Mouse (Mus musculus) stomach, embryonic 16.5 days (tissue): Measurements from ENCODE around the gene Rxra. TPM values are rescaled to one million over a fixed set of nuclear protein-coding genes. Genes with fewer than 3 reads are reported as not detected.
A peak's percentile ranks its signal among the peaks of the same experiment; 100 is the strongest.

Experiments
- ATAC-seq: fragments of 200-750 bp; cut with Nextera tagmentation; 2 replicates; pipeline ENCODE4 v1.8.0; 2017; ENCODE audit warnings: moderate number of reproducible peaks, moderate TSS enrichment; ENCODE audit not compliant: insufficient read depth, low FRiP score
- H3K27ac ChIP-seq: fragments of 300-500 bp; sonication (generic); 2 replicates; pipeline ENCODE4 v1.5.1; 2014; ENCODE audit warnings: low read length
- H3K27me3 ChIP-seq: fragments of 300-500 bp; sonication (generic); 2 replicates; pipeline ENCODE4 v1.6.1; 2014; ENCODE audit warnings: low read length, control low read depth, mixed read lengths; ENCODE audit not compliant: control insufficient read depth, insufficient read depth
- H3K36me3 ChIP-seq: fragments of 300-500 bp; sonication (generic); 2 replicates; pipeline ENCODE4 v1.6.1; 2014; ENCODE audit warnings: low read length; ENCODE audit not compliant: control insufficient read depth, insufficient read depth
- H3K4me1 ChIP-seq: fragments of 300-500 bp; sonication (generic); 2 replicates; pipeline ENCODE4 v1.6.1; 2014; ENCODE audit warnings: low read length, control low read depth, mixed read lengths; ENCODE audit not compliant: control insufficient read depth, insufficient read depth
- H3K4me2 ChIP-seq: fragments of 300-500 bp; sonication (generic); 2 replicates; pipeline ENCODE4 v1.6.1; 2014; ENCODE audit warnings: low read depth, low read length, mixed read lengths
- H3K4me3 ChIP-seq: fragments of 300-500 bp; sonication (generic); replicated peaks from 2 replicates; pipeline ENCODE4 v1.5.1; 2014; ENCODE audit warnings: mild to moderate bottlenecking, low read length
- H3K9ac ChIP-seq: fragments of 300-500 bp; sonication (generic); 2 replicates; pipeline ENCODE4 v1.6.1; 2014; ENCODE audit warnings: low read length
- H3K9me3 ChIP-seq: fragments of 300-500 bp; sonication (generic); replicated peaks from 2 replicates; pipeline ENCODE4 v1.6.1; 2016; ENCODE audit warnings: low read length, control low read depth; ENCODE audit not compliant: control insufficient read depth
- WGBS: fragments of 180-500 bp; shearing (Covaris S2); extraction: QIAGEN DNeasy Blood & Tissue Kit; methylation state at CpG from one replicate; pipeline ENCODE4 v1.1.7; 2014; 5-methylcytosine and 5-hydroxymethylcytosine counted together
- polyA plus RNA-seq: library from polyadenylated mRNA; unstranded; fragments of >200 nt; fragmentation: Nextera tagmentation; extraction: Ambion mirVana; gene quantifications from 2 replicates; pipeline ENCODE4 v1.2.1, GENCODE M21; 2015

The Rxra gene
- polyA plus RNA-seq, 1 experiment from 2014 or later = 11.9 TPM

- Histone ChIP-seq H3K36me3 (0 out of 2 replicates have a peak, but pooled peaks cover 4% of the 10 kb centered on the region), H3K9me3 (no peaks in the 10 kb centered on the region), H3K27me3 (no peaks in the 10 kb centered on the region), H3K9ac (peak overlapping the region; percentile 51), H3K4me1 (peaks cover 47% of the 10 kb centered on the region), H3K4me2 (no peak overlapping the region), H3K4me3 (no peak overlapping the region), H3K27ac (peak overlapping the region; percentile 82)
- 71% methylated on average over 2 of the region's 2 CpGs for WGBS
- no peak for ATAC-seq
Observed at GRCm38 (mm10) chr2:27734800-27735199, 58.6 kb downstream of the Rxra start.

- ATAC-seq = no peak
- Histone ChIP-seq H3K27me3 (no peaks in the 10 kb centered on the region), H3K9me3 (no peaks in the 10 kb centered on the region), H3K4me2 (no peak overlapping the region), H3K9ac (no peak overlapping the region), H3K27ac (no peak overlapping the region), H3K4me3 (no peak overlapping the region), H3K36me3 (peaks cover 4% of the 10 kb centered on the region; the same call in 1 of the 2 replicates), H3K4me1 (peaks cover 56% of the 10 kb centered on the region)
- 88% methylated on average over 5 of the region's 5 CpGs for WGBS
Observed at GRCm38 (mm10) chr2:27736802-27737201, 60.6 kb downstream of the Rxra start.

DNA sequence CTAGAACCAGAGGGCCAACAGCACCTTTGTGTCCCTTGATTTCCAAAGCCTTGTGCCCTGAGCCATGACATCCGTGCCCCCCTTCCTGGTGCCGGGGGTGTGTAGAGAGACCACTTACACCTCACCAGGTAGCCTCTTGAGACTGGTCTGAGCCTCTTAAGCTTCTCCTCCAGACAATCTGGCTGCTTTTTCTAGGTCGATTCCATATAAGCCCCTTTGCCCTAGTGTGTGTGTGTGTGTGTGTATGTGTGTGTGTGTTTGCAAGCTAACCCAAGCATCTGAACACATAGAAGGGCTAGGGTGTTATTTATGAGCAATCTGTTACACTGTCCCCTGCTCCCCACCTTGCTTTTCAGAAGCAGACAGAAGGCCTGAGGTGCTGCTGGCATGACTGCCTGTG is 62.2 kb downstream of the Rxra start:
- H3K4me3 ChIP-seq = no peak overlapping the region
- 0 out of 2 replicates have a peak overlapping the region, but pooled peaks have one; percentile 12 for H3K9ac ChIP-seq
- 81% methylated on average over 3 of the region's 3 CpGs for WGBS
- no peak overlapping the region for H3K27ac ChIP-seq
- H3K27me3 ChIP-seq = no peaks in the 10 kb centered on the region
- peaks cover 4% of the 10 kb centered on the region; the same call in 1 of the 2 replicates for H3K36me3 ChIP-seq
- H3K4me1 ChIP-seq = peaks cover 41% of the 10 kb centered on the region
- H3K9me3 ChIP-seq = no peaks in the 10 kb centered on the region
- no peak overlapping the region for H3K4me2 ChIP-seq
- no peak for ATAC-seq

- Histone ChIP-seq H3K36me3 (peaks cover 4% of the 10 kb centered on the region; the same call in 1 of the 2 replicates), H3K9me3 (no peaks in the 10 kb centered on the region), H3K4me3 (no peak overlapping the region), H3K4me2 (no peak overlapping the region), H3K9ac (peak overlapping the region; percentile 24), H3K27me3 (no peaks in the 10 kb centered on the region), H3K27ac (peak overlapping the region; percentile 26), H3K4me1 (peaks cover 39% of the 10 kb centered on the region)
- WGBS = 5% methylated on average over 16 of the region's 16 CpGs
- ATAC-seq = peak; percentile 63
Observed at GRCm38 (mm10) chr2:27740091-27740608, 63.9 kb downstream of the Rxra start.

DNA sequence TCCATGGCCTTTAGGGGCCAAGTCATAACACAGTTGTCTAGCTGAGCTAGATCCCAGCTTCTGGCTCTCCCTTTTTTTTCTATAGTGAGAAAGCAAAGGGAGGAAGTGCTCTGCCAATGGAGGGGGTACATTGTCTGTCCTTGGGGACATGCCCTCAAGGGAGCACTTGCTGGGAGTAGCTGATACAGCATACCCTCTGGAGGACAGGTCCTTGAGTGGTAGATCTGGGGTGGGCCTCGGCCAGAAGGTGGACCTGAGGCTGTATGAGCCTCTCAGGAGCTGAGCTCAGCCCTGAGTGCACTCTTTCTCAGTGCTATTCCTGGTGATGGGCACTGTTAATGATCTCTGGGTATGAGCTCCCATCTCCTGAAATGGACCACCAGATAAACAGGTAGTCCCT is 66.9 kb downstream of the Rxra start:
- no peak for ATAC-seq
- no peaks in the 10 kb centered on the region for H3K27me3 ChIP-seq
- H3K9ac ChIP-seq = no peak overlapping the region
- H3K4me3 ChIP-seq = no peak overlapping the region
- no peaks in the 10 kb centered on the region for H3K9me3 ChIP-seq
- WGBS = 95% methylated on average over 1 of the region's 1 CpGs
- H3K4me2 ChIP-seq = no peak overlapping the region
- peaks cover 58% of the 10 kb centered on the region for H3K4me1 ChIP-seq
- no peaks in the 10 kb centered on the region; the same call in 1 of the 2 replicates for H3K36me3 ChIP-seq
- H3K27ac ChIP-seq = peak overlapping the region; percentile 94; the same call in 1 of the 2 replicates

DNA sequence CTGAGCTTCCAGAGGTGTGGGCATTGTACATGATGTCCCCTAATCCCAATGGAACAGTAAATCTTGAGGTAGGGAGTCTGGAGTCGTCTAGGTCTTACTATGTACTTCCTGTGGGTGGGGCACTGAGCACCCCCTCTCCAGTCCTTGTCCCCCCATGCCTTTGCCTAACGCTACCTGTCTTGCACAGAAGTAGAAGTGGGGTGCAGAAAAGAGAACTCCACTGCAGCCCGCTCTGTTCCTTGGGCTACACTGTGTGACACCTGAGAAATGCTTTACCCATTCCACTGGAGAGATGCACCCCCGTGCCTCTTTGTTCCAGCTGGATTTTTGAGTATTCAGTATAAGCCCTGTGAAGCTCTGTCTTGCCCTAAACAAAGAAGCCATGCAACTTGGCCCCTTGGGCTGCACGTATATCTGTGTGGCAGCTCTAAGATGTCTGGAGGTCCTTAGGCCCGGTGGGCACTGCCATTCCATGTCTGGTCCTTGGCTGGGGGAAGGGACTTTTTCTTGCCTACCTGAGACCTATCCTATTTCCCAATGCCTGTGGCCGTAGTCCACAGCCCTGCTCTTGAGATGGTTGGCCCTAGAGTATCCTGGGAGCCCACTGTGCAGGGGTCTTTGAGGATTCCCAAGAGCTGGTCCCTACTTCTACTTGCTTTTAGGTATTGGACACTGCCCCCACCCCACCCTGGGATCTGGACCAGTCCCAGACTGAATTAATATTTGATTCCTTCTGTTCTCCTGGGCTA is 67.8 kb downstream of the Rxra start:
- peak overlapping the region; percentile 94 for H3K27ac ChIP-seq
- H3K4me1 ChIP-seq = peaks cover 54% of the 10 kb centered on the region
- no peak for ATAC-seq
- peak overlapping the region; percentile 38; the same call in 1 of the 2 replicates for H3K9ac ChIP-seq
- peak overlapping the region; percentile 21; the same call in 1 of the 2 replicates for H3K4me2 ChIP-seq
- H3K36me3 ChIP-seq = peaks cover 5% of the 10 kb centered on the region; the same call in 1 of the 2 replicates
- H3K27me3 ChIP-seq = no peaks in the 10 kb centered on the region
- H3K9me3 ChIP-seq = no peaks in the 10 kb centered on the region
- H3K4me3 ChIP-seq = no peak overlapping the region
- WGBS = 73% methylated on average over 7 of the region's 7 CpGs

DNA sequence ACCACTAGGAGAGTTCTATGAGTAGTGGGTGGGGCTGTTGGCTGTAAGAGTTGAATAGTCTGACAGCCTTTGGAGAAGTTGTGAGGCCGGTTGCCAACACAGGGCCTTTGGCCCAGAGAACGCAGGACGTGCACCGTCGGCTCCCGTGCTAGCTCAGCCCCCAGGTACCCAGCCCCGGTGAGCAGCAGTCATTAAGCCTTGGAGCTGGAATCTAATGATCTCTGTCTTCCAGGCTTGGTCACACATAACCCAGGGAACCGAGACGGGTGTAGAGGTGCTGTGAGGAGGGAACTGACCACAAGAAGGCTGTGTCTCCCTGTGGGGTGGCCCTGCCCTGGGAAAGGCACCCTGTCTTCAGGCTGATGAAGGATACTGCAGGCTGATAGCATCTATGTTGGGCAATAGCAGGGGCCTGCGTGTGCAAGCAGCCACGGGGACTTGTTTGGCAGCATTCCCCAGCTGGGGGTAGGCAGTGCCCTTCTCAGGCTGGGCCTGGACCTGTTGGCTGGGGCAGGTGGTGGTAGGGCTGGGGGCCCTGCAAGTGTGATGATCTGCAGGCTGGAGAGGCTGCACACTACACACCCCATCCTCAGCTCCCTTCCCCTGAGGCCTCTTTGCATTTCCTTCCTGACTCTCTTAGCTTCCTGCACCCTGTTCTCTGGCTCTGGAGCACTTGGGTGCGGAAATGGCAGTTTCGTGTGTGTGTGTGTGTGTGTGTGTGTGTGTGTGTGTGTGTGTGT is 68.5 kb downstream of the Rxra start:
- H3K9ac ChIP-seq = peak overlapping the region; percentile 53; the same call in 1 of the 2 replicates
- peaks cover 5% of the 10 kb centered on the region; the same call in 1 of the 2 replicates for H3K36me3 ChIP-seq
- H3K4me2 ChIP-seq = peak overlapping the region; percentile 23; the same call in 1 of the 2 replicates
- peak overlapping the region; percentile 94 for H3K27ac ChIP-seq
- no peak overlapping the region for H3K4me3 ChIP-seq
- 40% methylated on average over 13 of the region's 13 CpGs for WGBS
- H3K9me3 ChIP-seq = no peaks in the 10 kb centered on the region
- H3K4me1 ChIP-seq = peaks cover 48% of the 10 kb centered on the region
- peak; percentile 60 for ATAC-seq
- no peaks in the 10 kb centered on the region for H3K27me3 ChIP-seq

GRCm38 (mm10) chr2:27745673-27746620 is 69.7 kb downstream of the Rxra start:
- H3K27me3 ChIP-seq = no peaks in the 10 kb centered on the region
- peak; percentile 26; the same call in 1 of the 2 replicates for ATAC-seq
- H3K4me2 ChIP-seq = no peak overlapping the region
- H3K9ac ChIP-seq = peak overlapping the region; percentile 47
- 16% methylated on average over 18 of the region's 18 CpGs for WGBS
- H3K9me3 ChIP-seq = no peaks in the 10 kb centered on the region
- H3K27ac ChIP-seq = peak overlapping the region; percentile 94
- peaks cover 5% of the 10 kb centered on the region; the same call in 1 of the 2 replicates for H3K36me3 ChIP-seq
- peaks cover 49% of the 10 kb centered on the region for H3K4me1 ChIP-seq
- H3K4me3 ChIP-seq = no peak overlapping the region
